Mouse (Mus musculus) midbrain, postnatal 0 days (tissue): Measurements from ENCODE around the gene Tnfsf13. TPM values are rescaled to one million over a fixed set of nuclear protein-coding genes. Genes with fewer than 3 reads are reported as not detected.

Experiments used
- ATAC-seq: fragments of 200-750 bp; cut with Nextera tagmentation; 2 replicates; pipeline ENCODE4 v1.8.0; 2017; ENCODE audit warnings: moderate number of reproducible peaks, mild to moderate bottlenecking, moderate TSS enrichment, moderate library complexity; ENCODE audit not compliant: low FRiP score
- DNase-seq: peaks from one replicate; pipeline ENCODE4 v3.0.0-alpha.2; 2015; ENCODE audit warnings: low spot score
- H3K27ac ChIP-seq: fragments of 300-500 bp; sonication (generic); 2 replicates; pipeline ENCODE4 v1.5.1; 2014; ENCODE audit warnings: low read depth, mild to moderate bottlenecking, low read length, mixed read lengths
- H3K27me3 ChIP-seq: fragments of 300-500 bp; sonication (generic); 2 replicates; pipeline ENCODE4 v1.6.1; 2014; ENCODE audit warnings: low read length, control low read depth, mixed read lengths; ENCODE audit not compliant: insufficient read depth
- H3K36me3 ChIP-seq: fragments of 300-500 bp; sonication (generic); 2 replicates; pipeline ENCODE4 v1.6.1; 2014; ENCODE audit warnings: low read length, control low read depth, mixed read lengths; ENCODE audit not compliant: insufficient read depth
- H3K4me1 ChIP-seq: fragments of 300-500 bp; sonication (generic); 2 replicates; pipeline ENCODE4 v1.6.1; 2014; ENCODE audit warnings: mild to moderate bottlenecking, control low read depth, antibody characterized with exemption, low read length, mixed read lengths; ENCODE audit not compliant: insufficient read depth
- H3K4me2 ChIP-seq: fragments of 300-500 bp; sonication (generic); 2 replicates; pipeline ENCODE4 v1.6.1; 2014; ENCODE audit warnings: low read depth, mild to moderate bottlenecking, low read length, mixed read lengths; ENCODE audit not compliant: poor library complexity, severe bottlenecking
- H3K4me3 ChIP-seq: fragments of 300-500 bp; sonication (generic); 2 replicates; pipeline ENCODE4 v1.5.1; 2014; ENCODE audit warnings: low read depth, mild to moderate bottlenecking, low read length, moderate library complexity
- H3K9ac ChIP-seq: fragments of 300-500 bp; sonication (generic); replicated peaks from 2 replicates; pipeline ENCODE4 v1.6.1; 2014; ENCODE audit warnings: mild to moderate bottlenecking, low read length, moderate library complexity, mixed read lengths; ENCODE audit not compliant: poor library complexity, severe bottlenecking
- H3K9me3 ChIP-seq: fragments of 300-500 bp; sonication (generic); 2 replicates; pipeline ENCODE4 v1.6.1; 2016; ENCODE audit warnings: low read length, control low read depth
- CTCF ChIP-seq: IDR thresholded peaks from 2 replicates; pipeline ENCODE4 v1.5.1; 2016; ENCODE audit warnings: antibody characterized with exemption, mild to moderate bottlenecking
- WGBS: fragments of 180-500 bp; shearing (Covaris S2); extraction: QIAGEN DNeasy Blood & Tissue Kit; methylation state at CpG from one replicate; pipeline ENCODE4 v1.1.7; 2014; 5-methylcytosine and 5-hydroxymethylcytosine counted together
- polyA plus RNA-seq: library from polyadenylated mRNA; unstranded; fragments of >200 nt; fragmentation: Nextera tagmentation; extraction: Ambion mirVana; gene quantifications from 2 replicates; pipeline ENCODE4 v1.2.1, GENCODE M21; 2015
- total RNA-seq: library from RNA; depleted of rRNA; stranded (reverse); fragments of >200 nt; gene quantifications from 2 replicates; pipeline ENCODE4 v1.2.3, GENCODE M21; 2014

Gene Tnfsf13
- total and polyA plus RNA-seq, 2 experiments from 2014 or later: 0.27 to 1.1 TPM

- Histone ChIP-seq H3K4me3 (no peak overlapping the region), H3K9ac (no peak overlapping the region), H3K4me2 (no peak overlapping the region), H3K27me3 (no peaks in the 10 kb centered on the region), H3K4me1 (0 out of 2 replicates have a peak, but pooled peaks cover 2% of the 10 kb centered on the region), H3K9me3 (no peaks in the 10 kb centered on the region), H3K36me3 (no peaks in the 10 kb centered on the region), H3K27ac (no peak overlapping the region)
- ATAC-seq: no peak
- WGBS: 84% methylated on average over 20 of the region's 20 CpGs
- no peak for TF ChIP-seq CTCF
- DNase-seq: no peak
Measured at GRCm38 (mm10) chr11:69712954-69713672, 27.5 kb upstream of the Tnfsf13 start.

DNA sequence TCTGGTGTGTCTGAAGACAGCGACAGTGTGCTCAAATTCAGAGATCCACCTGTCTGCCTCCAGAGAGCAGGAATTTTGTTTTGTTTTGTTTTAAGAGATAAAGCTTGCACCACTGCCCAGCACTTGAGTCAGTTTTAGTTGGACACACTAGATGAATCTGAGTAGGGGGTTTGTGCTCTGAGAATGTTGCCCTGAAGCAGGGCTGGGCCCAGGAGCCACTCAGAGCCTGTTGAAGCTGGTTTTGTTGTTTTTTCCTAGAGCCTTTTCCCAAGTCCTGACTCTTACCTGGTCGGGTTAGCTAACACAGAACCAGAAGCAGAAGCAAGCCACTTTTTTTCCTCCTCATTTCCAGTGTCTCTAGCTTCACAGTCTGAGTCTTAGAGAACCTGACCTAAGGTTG lies 25.5 kb upstream of the Tnfsf13 start:
- Histone ChIP-seq H3K4me1 (0 out of 2 replicates have a peak, but pooled peaks cover 2% of the 10 kb centered on the region), H3K4me3 (no peak overlapping the region), H3K4me2 (no peak overlapping the region), H3K27ac (no peak overlapping the region), H3K9ac (no peak overlapping the region), H3K9me3 (no peaks in the 10 kb centered on the region), H3K36me3 (no peaks in the 10 kb centered on the region), H3K27me3 (no peaks in the 10 kb centered on the region)
- TF ChIP-seq CTCF: no peak
- WGBS: 84% methylated on average over 2 of the region's 2 CpGs
- no peak for ATAC-seq
- DNase-seq: no peak

DNA sequence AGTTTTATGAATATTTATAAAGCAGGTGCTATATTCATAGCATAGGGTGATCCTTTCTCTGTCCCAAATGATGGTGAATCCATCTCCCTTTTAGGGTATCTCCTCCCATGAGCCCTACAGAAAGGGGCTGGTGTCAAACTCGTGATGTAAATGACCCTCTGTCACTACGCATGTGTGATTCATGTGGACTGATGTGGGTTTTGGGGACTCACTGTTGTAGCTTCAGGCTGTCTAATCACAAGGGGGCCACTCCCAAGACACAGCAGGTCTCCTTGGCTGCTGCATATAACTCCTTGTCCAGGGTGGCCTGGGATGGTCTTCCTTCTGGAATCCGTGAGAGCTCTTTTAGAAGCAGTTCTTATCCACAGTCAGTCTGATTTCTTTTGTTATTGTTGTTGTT lies 24.9 kb upstream of the Tnfsf13 start:
- 0 out of 2 replicates have a peak, but pooled peaks cover 2% of the 10 kb centered on the region for H3K4me1 ChIP-seq
- no peak overlapping the region for H3K9ac ChIP-seq
- no peak for DNase-seq
- TF ChIP-seq CTCF: no peak
- no peak overlapping the region for H3K27ac ChIP-seq
- H3K4me2 ChIP-seq: no peak overlapping the region
- WGBS: 67% methylated on average over 3 of the region's 3 CpGs
- ATAC-seq: no peak
- H3K27me3 ChIP-seq: no peaks in the 10 kb centered on the region
- no peak overlapping the region for H3K4me3 ChIP-seq
- H3K9me3 ChIP-seq: no peaks in the 10 kb centered on the region
- H3K36me3 ChIP-seq: no peaks in the 10 kb centered on the region

- TF ChIP-seq CTCF: no peak
- DNase-seq: peak; percentile 11
Measured at GRCm38 (mm10) chr11:69709554-69710446, 24.2 kb upstream of the Tnfsf13 start.

DNA sequence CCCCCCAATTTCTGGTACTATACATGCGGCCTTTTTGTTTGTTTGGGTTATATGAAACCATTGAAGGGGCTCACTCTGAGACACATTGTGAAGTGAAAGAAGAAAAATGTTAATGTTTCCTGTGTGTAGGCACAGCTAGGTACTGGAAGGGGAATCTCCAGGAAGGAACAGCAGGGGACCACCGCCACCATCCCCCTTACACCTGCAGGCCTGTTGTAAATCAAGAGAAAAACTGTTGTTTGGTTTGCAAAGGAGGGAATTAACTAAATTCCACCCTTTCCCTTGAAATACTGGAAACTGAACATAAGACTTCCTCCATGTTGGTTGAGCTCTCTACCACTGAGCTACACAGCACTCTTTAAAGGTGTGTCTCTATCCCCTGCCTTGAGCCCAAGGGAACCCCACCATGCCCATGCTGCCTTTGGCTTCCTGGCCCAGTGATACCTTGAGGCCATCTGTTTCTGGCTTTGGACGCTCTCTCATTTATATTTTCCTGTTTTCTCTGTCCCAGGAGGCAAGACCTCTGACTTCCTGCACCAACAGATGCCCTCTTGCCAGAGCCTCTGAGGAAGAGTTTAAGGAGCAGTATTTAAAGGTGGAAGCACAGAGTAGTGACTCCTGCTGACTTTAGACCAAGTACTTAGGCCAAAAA lies 23.2 kb upstream of the Tnfsf13 start:
- Histone ChIP-seq H3K4me2 (no peak overlapping the region), H3K4me1 (0 out of 2 replicates have a peak, but pooled peaks cover 2% of the 10 kb centered on the region), H3K4me3 (no peak overlapping the region), H3K36me3 (no peaks in the 10 kb centered on the region), H3K27me3 (no peaks in the 10 kb centered on the region), H3K9ac (no peak overlapping the region), H3K27ac (no peak overlapping the region), H3K9me3 (no peaks in the 10 kb centered on the region)
- TF ChIP-seq CTCF: no peak
- ATAC-seq: no peak
- DNase-seq: no peak
- WGBS: 81% methylated on average over 3 of the region's 3 CpGs

More at GRCm38 (mm10) chr11:69709554-69710446, 24.2 kb upstream of the Tnfsf13 start:
- Histone ChIP-seq H3K4me1 (0 out of 2 replicates have a peak, but pooled peaks cover 2% of the 10 kb centered on the region), H3K4me2 (no peak overlapping the region), H3K36me3 (no peaks in the 10 kb centered on the region), H3K4me3 (no peak overlapping the region), H3K9me3 (no peaks in the 10 kb centered on the region), H3K27me3 (no peaks in the 10 kb centered on the region), H3K27ac (no peak overlapping the region), H3K9ac (no peak overlapping the region)
- ATAC-seq: no peak
- 58% methylated on average over 11 of the region's 11 CpGs for WGBS
